Mouse (Mus musculus) liver, adult (tissue): ENCODE data around the gene Eif1.
A peak's percentile ranks its signal among the peaks of the same experiment; 100 is the strongest.

Experiments used
- GATA4 ChIP-seq: IDR thresholded peaks from 2 replicates; pipeline ENCODE4 v1.6.1; 2014; ENCODE audit warnings: mild to moderate bottlenecking, low read length; ENCODE audit not compliant: insufficient replicate concordance

Gene Eif1

GRCm38 (mm10) chr11:100298274-100299036 is 21.2 kb upstream of the Eif1 start:
- no peak for TF ChIP-seq GATA4

- no peak for TF ChIP-seq GATA4
These were observed 19.4 kb upstream of the Eif1 start for GRCm38 (mm10) chr11:100300293-100300692.

- TF ChIP-seq GATA4: no peak
These were observed 18.4 kb upstream of the Eif1 start for GRCm38 (mm10) chr11:100301292-100301691.

- no peak for TF ChIP-seq GATA4
These were observed 11.8 kb upstream of the Eif1 start for GRCm38 (mm10) chr11:100307900-100308299.

GRCm38 (mm10) chr11:100311656-100312055 is 8.0 kb upstream of the Eif1 start:
- no peak for TF ChIP-seq GATA4

GRCm38 (mm10) chr11:100312096-100312679 is 7.5 kb upstream of the Eif1 start:
- TF ChIP-seq GATA4: no peak

GRCm38 (mm10) chr11:100313424-100313823 is 6.3 kb upstream of the Eif1 start:
- no peak for TF ChIP-seq GATA4

- no peak for TF ChIP-seq GATA4
These were observed 4.2 kb upstream of the Eif1 start for GRCm38 (mm10) chr11:100315439-100315838.

GRCm38 (mm10) chr11:100317826-100318380 is 1.8 kb upstream of the Eif1 start:
- TF ChIP-seq GATA4: no peak; the same call in 1 of the 2 replicates

GRCm38 (mm10) chr11:100318529-100319451 is 895 bp upstream of the Eif1 start:
- TF ChIP-seq GATA4: no peak

- TF ChIP-seq GATA4: peak; percentile 45; the same call in 1 of the 2 replicates
These were observed 516 bp downstream of the Eif1 start for GRCm38 (mm10) chr11:100320172-100320630.

GRCm38 (mm10) chr11:100322591-100323258 is 3.0 kb downstream of the Eif1 start:
- TF ChIP-seq GATA4: no peak

- no peak for TF ChIP-seq GATA4
These were observed 3.9 kb downstream of the Eif1 start for GRCm38 (mm10) chr11:100323578-100323977.

GRCm38 (mm10) chr11:100325062-100325629 is 5.5 kb downstream of the Eif1 start:
- no peak for TF ChIP-seq GATA4
